Mouse (Mus musculus): ENCODE measurements at regions not wholly inside any gene's neighbourhood (a gene's known extent, or its start where the extent isn't known, plus 50 kb on each side); places are given as distances from the start of the nearest gene placed in this dataset.

DNA sequence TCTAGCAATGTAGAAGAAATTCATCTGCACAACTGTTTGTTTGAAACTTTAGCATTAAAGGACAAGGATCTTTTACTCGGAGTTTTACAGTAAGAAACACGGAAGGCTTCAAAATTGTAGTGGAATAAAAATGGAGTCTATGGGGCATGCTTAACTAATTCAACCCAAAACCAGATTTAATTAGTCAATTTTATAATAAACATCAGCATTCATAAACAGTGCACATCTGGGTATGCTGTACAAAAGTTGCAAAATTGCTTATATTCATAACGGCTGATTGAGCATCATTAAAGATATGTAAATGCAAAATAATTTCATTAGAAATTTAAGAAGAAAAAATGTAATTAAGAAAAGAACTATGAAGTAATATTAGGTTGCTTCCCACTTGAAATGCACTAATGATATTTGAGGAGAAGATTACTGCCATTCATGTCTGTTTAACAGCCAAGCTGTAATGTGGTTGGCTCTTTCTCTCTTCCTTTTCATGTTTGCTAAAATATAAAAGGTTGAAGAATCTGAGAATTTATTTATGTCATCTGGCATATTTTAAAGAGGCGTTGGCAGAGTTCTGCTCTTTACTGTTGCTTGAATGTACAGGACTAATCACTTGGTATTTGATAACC, 1037.3 kb downstream of the Fam181b start:
- DNase-seq, result no peak

DNA sequence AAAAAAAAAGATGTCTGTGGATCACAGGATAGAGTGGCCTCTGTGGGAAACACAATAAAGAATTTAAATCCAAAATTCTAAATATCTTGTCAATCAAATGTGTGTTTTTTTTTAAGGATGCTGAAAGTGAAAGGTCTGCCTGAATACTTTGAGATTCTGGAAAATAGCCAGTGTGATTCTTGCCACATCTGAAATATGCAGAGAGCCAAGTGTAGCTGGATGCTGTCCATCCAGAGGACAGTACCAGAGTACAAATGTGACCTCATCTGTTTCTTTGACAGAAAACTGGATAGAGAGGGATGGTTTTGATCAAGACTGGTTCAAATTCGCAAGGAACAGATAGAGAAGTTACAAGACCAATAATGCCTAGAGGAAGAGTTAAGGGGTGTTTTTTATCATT, 1044.1 kb downstream of the Fam181b start:
- DNase-seq, result peak; percentile 4

DNA sequence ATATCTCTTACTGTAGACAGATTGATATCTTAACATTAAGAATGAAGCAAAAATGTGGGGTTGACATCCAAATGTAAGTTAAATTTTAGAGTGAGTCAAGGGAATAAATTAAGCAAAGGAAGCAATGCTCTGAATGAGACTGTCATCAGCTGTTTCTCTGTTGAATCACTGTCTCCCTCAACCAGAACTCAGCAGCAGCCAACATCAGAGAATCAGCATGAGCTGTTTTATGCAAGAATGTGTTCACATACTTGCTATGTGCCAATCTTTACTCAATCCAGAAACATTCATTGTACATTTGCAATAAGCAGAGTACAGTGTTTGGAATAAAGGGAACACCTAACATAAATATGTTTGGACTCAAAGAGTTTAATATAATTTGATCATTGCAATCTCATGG, 1074.6 kb downstream of the Fam181b start:
- DNase-seq, result no peak

DNA sequence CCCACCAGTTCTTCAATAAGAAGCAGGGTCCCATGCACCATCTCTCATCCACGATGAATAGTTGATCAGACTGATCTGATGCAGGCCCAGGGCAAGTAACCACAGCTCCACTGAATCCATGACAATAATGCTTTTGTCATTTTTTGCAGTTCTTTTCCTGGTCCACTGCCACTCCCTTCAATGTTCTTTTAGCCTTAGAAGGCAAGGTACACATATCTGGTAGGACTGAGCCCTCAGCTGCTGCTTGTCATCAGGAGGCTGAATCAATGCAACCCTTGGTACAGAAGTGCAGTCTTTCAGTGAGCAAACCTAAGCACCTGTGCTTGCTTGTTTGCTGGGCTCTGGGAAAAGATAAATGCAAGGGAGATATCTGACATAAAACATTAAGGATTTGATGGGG, 1075.8 kb downstream of the Fam181b start:
- DNase-seq, result no peak

DNA sequence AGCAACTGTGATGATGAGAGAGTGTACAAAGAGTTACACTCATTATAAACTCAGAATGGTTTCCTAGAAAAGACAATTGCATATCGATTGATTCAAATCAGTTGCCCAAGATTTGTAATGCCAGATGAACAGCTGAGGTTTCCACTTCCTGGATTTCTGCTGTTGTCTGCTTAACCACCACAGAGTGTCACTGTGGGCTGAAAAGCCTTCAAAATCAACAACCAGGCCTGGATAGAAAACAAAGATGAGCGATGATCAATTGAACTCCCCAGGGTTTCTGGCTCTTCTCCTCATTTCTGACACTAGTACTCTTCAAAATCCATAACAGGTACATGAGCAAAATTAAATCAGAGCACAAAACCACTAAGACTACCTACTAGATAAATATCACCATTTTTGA, 1100.4 kb downstream of the Fam181b start:
- DNase-seq, result no peak

DNA sequence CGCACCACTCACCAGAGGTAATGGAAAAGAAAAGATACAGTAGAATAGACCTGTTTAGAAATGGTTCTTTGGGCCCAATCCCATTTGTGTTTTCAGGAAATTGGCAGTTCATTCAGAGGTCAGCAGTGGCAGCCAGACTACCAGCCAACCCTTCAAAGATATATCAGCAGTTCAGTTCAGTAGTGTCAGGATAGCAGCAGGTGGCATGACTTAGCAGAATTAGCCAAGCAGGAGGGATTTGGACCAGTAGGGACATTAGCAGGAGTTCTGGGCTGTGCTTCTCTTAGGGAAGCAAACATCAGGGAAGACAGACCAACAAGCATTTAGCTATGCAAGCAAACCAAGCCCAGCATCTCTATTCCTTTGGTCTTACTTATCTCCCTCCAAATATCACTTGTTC, 1132.7 kb downstream of the Fam181b start:
- DNase-seq, result no peak

DNA sequence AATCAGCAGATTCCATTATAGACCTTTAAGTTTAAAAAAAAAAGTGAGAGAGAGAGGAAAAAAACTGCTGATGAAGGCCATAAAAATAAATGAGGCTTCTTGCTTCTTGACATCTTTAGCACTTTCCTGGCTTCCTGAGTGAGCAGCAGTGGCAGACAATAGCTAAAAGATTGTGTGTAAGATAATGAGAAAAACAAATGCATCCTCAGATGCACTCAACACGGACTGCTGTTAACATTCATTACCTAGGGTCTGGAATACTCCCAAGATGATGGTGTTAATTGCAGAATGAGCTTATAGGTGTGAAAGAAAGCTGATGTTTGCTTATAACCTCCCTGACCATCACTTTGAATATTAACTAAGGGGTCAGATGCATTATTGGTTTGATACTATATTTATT, 1147.8 kb downstream of the Fam181b start:
- no peak for DNase-seq

DNA sequence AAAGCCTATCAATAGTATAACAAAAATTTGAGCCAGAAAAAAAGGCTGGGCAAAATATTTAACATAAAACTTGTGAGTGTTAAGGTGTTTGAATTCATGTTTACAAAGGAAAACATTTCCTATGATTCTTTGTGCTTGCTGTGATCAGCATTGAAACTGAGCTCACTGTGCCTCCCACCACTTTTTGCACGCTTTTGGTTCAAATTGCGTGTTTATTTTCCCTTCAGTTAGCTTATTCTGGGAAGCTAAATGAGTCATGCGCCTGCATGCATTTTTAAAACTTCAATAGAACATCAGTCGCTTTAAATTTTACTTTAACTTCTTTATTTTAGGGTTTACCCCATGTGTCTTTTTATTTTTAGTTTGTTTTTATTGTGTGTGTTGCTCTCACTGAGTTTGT, 1154.0 kb downstream of the Fam181b start:
- no peak for DNase-seq

DNA sequence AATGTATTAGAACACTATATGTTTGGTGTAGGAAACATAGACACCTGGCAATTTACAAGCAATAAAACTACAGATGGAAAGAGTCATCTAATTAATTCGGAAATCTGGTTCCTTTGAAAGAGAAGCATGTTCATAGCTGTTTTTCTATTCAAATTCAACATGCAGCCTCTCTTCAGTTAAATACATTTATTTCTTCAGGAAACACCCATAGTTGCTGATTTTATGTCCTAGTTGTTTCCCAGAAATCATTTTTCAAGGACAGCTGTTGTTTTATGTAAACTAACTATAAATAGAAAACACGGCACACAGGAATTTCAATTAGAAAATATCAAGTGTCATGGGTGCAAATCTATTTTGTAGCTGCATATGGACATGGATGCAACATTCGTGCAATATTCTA, 1169.8 kb downstream of the Fam181b start:
- DNase-seq, result no peak

DNA sequence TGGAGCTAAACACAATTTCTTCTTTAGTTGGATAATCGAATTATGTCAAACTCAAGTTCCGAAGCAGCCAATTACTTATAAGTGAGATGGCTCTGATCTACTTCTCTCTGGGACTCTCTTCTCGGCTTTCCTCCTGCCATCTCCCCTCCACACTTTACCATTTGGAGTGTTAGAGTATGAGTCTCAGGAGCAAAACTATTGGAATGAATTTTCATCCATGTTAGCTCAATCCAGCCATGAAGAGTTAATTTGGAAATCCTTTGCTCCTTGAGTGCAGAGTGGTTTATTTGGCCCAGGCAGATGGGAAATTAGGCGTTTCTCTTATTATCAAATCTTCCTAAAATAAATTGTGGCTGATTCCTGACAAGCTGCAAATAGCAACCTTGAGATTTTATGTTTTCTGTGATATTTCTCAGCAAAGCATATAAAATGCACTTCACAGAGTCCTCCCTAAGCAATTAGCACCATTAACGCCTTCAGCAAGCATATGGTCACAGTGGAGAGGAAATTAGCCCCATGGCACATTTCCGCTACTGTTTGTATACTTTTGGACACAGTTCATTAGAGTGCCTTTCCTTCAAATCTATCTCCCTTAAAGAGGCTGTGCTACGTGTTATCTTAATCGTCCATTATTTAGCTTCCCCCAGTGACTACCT, 1189.1 kb downstream of the Fam181b start:
- DNase-seq, result no peak

DNA sequence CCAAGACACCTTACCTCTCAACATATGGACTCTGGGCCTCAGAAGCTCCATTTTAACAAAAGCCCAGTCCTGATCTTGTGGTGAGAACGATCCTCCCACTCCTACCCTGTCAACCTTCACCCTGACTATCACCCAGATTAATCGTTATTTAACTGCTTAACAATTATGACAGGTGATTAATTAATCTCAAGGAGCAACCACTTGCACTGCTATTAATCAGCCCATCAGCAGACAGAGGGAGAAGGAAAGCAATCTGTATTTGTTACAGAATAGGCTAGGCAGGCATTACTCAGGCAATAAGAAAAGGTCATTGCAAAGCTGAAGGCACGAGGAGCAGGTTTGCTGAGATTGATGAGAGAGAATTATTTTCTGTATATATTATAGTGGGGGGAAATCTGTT, 1201.9 kb downstream of the Fam181b start:
- no peak for DNase-seq

DNA sequence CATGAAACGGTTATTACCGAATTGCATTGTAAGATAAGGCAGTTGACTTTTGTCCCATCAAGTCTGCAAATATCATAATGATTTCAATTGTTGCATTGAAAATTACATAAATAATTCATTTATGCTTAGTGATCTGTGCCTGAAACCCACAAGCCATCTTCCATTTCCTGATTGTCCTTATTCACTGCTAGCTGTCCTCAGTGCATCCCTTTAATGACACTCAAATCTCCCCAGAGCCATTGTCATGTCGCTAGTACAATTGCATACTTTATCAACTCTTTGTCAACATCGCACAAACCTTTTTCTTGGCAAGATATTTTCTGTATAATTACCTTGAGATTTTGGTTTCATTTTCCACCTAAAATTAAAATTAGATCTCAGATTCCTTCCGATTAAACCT, 1202.3 kb downstream of the Fam181b start:
- no peak for DNase-seq

DNA sequence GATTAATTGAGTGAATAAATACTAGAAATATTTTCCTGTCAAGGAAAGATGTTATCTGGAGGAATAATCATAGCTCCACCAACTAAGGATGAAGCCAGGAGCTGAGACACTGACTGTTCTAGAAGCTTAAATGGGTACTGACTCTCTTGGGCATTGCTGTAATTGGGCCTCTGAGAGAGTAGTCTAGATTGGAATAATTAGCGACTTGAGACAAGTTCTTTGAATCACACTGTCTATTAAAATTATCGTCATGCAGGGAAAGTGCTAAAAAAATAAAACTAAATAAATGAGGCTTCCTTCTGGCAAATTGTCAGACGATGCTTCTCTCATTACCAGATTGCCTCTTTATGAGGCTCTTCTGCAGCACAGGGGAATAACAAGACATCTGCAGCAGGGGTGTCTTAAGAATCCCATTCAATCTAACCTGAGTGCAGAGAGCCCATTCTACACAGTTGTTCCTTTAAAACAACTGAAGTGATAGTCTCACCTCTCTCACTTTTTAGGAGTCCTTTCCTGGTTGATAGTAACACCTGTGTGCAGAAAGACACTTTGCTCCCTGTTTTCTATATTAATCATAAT, 1203.5 kb downstream of the Fam181b start:
- DNase-seq, result no peak

DNA sequence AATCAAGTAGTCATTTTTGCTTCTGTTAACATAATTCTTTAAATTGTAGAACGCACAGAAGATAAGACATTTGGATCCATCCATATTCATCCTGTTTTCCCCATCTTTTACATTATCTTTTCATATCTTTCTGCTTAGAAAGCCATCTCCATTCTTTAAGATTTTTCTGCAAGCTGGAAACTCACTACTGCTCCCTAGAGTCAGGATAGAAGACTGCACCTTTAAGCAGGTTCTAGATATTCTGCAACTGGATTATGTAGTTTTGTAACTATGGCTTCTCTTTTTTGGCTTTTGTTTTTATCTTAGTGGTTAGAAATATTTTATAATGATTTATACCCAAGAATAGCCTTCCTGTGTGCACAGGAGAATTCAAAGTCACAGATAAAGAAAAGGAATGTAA, 1225.9 kb downstream of the Fam181b start:
- DNase-seq, result no peak

DNA sequence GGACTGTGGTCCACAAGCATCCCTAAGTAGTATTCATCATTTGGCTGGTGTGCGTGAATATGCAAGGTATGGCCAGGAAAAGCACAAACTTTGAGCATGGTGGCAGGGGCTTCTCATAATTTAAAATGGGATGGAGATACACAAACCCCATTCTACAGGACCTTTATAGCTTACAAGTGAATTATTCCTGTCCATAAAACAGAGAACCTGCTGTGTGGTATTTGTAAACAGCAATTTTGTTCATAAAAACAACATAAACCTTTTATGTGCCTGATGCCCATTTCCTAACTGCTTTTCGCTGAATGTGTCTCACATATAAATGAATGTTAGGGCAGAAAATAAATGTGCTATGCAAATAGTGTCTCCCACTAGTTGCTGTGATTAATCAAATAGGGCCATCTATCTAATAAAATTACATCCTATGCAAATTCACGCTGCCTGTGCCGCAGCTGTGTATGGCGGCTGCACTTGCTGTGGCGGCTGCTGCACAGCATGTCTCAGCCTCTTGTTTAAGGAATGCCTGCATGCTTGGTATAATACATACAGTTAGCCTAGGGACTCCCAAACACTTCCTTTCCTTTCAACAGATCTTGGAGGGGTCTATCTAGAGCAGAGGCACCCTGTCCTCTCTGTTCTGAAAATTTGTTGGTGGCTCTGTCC, 1235.4 kb downstream of the Fam181b start:
- DNase-seq, result no peak

DNA sequence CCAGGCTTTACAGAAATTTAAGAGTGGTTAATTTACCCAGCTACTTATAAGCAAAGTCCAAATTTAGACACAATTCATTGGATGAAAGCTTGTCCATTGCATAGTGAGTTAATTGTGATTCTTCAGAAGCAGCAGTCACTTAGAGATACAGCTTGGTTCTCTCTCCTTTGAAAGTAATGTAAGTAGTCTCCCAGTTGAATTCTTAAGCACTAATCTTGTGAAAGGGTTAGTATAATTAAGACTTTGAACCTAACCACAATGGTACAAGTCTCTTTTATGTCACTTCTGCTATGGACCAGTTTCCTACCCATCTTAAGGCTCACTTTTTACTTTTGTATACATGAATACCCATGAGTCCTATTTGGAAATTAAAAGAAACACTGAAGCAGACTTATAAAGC, 1252.9 kb downstream of the Fam181b start:
- DNase-seq, result no peak

Measured in adrenal gland, postnatal 14 days (tissue).